Mouse (Mus musculus) small intestine, adult 2 months (tissue): ENCODE data around the gene Gng7. TPM values are rescaled to one million over a fixed set of nuclear protein-coding genes. Genes with fewer than 3 reads are reported as not detected.

Source experiments
- H3K27ac ChIP-seq: fragments of 200-500 bp; 2 replicates; pipeline ENCODE4 v1.5.1; 2012; ENCODE audit warnings: low read depth, low read length, control low read depth, inconsistent platforms; ENCODE audit not compliant: insufficient read depth
- H3K27me3 ChIP-seq: fragments of 200-500 bp; 2 replicates; pipeline ENCODE4 v1.6.1; 2012; ENCODE audit warnings: mild to moderate bottlenecking, moderate library complexity, low read length, inconsistent platforms; ENCODE audit not compliant: control insufficient read depth, insufficient read depth
- H3K36me3 ChIP-seq: fragments of 200-500 bp; 2 replicates; pipeline ENCODE4 v1.6.1; 2012; ENCODE audit warnings: mild to moderate bottlenecking, low read length, control low read depth, inconsistent platforms; ENCODE audit not compliant: control insufficient read depth, insufficient read depth
- H3K4me1 ChIP-seq: fragments of 200-500 bp; 2 replicates; pipeline ENCODE4 v1.6.1; 2012; ENCODE audit warnings: low read length, inconsistent platforms, mixed read lengths; ENCODE audit not compliant: control insufficient read depth, insufficient read depth, insufficient read length
- H3K4me3 ChIP-seq: fragments of 200-500 bp; 2 replicates; pipeline ENCODE4 v1.5.1; 2012; ENCODE audit warnings: low read depth, mild to moderate bottlenecking, control low read depth, inconsistent platforms, low read length, moderate library complexity
- CTCF ChIP-seq: fragments of 200-500 bp; IDR thresholded peaks from 2 replicates; pipeline ENCODE4 v1.5.1; 2012; ENCODE audit warnings: low read depth, mild to moderate bottlenecking, control low read depth, inconsistent platforms, low read length, moderate library complexity, mixed read lengths; ENCODE audit not compliant: insufficient replicate concordance, insufficient read length; ENCODE audit errors: extremely low read depth
- POLR2A ChIP-seq: fragments of 200-500 bp; IDR thresholded peaks from 2 replicates; pipeline ENCODE4 v1.6.1; 2012; ENCODE audit warnings: low read depth, mild to moderate bottlenecking, control low read depth, inconsistent platforms, low read length, moderate library complexity
- WGBS: fragments of 180-500 bp; shearing (Covaris S2); methylation state at CpG from one replicate; pipeline ENCODE4 v1.1.7; 2018; 5-methylcytosine and 5-hydroxymethylcytosine counted together
- polyA plus RNA-seq: library from polyadenylated mRNA; depleted of rRNA; stranded (reverse); fragments of >200 nt; gene quantifications from 2 replicates; pipeline ENCODE4 v1.2.3, GENCODE M21; 2012

The Gng7 gene
- polyA plus RNA-seq, 1 experiment: 0.44 TPM

GRCm38 (mm10) chr10:80911891-80912290 lies 102.9 kb downstream of the Gng7 start:
- Histone ChIP-seq H3K4me3 (no peak overlapping the region), H3K27ac (peak overlapping the region; percentile 5; the same call in 1 of the 2 replicates), H3K27me3 (no peaks in the 10 kb centered on the region), H3K4me1 (peaks cover 28% of the 10 kb centered on the region), H3K36me3 (peaks cover 26% of the 10 kb centered on the region)
- TF ChIP-seq CTCF (no peak), POLR2A (no peak)

- peaks cover 27% of the 10 kb centered on the region for H3K36me3 ChIP-seq
- no peak overlapping the region for H3K27ac ChIP-seq
- peaks cover 23% of the 10 kb centered on the region for H3K4me1 ChIP-seq
- no peak overlapping the region for H3K4me3 ChIP-seq
- TF ChIP-seq POLR2A (no peak), CTCF (no peak)
- H3K27me3 ChIP-seq: no peaks in the 10 kb centered on the region
- WGBS: 93% methylated on average over 4 of the region's 4 CpGs
Measured at GRCm38 (mm10) chr10:80911354-80911753, 103.4 kb downstream of the Gng7 start.

GRCm38 (mm10) chr10:80909375-80910162 lies 105.2 kb downstream of the Gng7 start:
- WGBS: 95% methylated on average over 22 of the region's 22 CpGs
- Histone ChIP-seq H3K36me3 (peaks cover 38% of the 10 kb centered on the region), H3K4me3 (no peak overlapping the region), H3K27ac (no peak overlapping the region), H3K27me3 (no peaks in the 10 kb centered on the region), H3K4me1 (peaks cover 10% of the 10 kb centered on the region)
- TF ChIP-seq POLR2A: no peak

GRCm38 (mm10) chr10:80904709-80905108 lies 110.0 kb downstream of the Gng7 start:
- TF ChIP-seq POLR2A (no peak), CTCF (no peak)
- no peaks in the 10 kb centered on the region for H3K27me3 ChIP-seq
- no peak overlapping the region for H3K4me3 ChIP-seq
- no peak overlapping the region for H3K27ac ChIP-seq
- H3K4me1 ChIP-seq: peaks cover 9% of the 10 kb centered on the region
- H3K36me3 ChIP-seq: peaks cover 41% of the 10 kb centered on the region
- WGBS: 93% methylated on average over 11 of the region's 11 CpGs

GRCm38 (mm10) chr10:80904004-80904693 lies 110.6 kb downstream of the Gng7 start:
- no peak for TF ChIP-seq CTCF
- TF ChIP-seq POLR2A: no peak
- peaks cover 36% of the 10 kb centered on the region for H3K36me3 ChIP-seq
- 88% methylated on average over 28 of the region's 28 CpGs for WGBS
- H3K4me1 ChIP-seq: peaks cover 9% of the 10 kb centered on the region
- H3K4me3 ChIP-seq: no peak overlapping the region
- no peak overlapping the region for H3K27ac ChIP-seq
- H3K27me3 ChIP-seq: no peaks in the 10 kb centered on the region

GRCm38 (mm10) chr10:80903282-80903681 lies 111.5 kb downstream of the Gng7 start:
- TF ChIP-seq CTCF (no peak), POLR2A (no peak)
- peaks cover 9% of the 10 kb centered on the region for H3K4me1 ChIP-seq
- no peaks in the 10 kb centered on the region for H3K27me3 ChIP-seq
- no peak overlapping the region for H3K27ac ChIP-seq
- 90% methylated on average over 10 of the region's 10 CpGs for WGBS
- H3K36me3 ChIP-seq: peaks cover 31% of the 10 kb centered on the region
- H3K4me3 ChIP-seq: no peak overlapping the region

- H3K4me3 ChIP-seq: no peak overlapping the region
- H3K36me3 ChIP-seq: peaks cover 31% of the 10 kb centered on the region
- peaks cover 9% of the 10 kb centered on the region for H3K4me1 ChIP-seq
- TF ChIP-seq POLR2A (no peak), CTCF (no peak)
- no peaks in the 10 kb centered on the region for H3K27me3 ChIP-seq
- H3K27ac ChIP-seq: no peak overlapping the region
- WGBS: 95% methylated on average over 9 of the region's 9 CpGs
Measured at GRCm38 (mm10) chr10:80902273-80902940, 112.3 kb downstream of the Gng7 start.
